Mouse (Mus musculus) myocyte (in vitro differentiated cells): ENCODE data around the gene Hus1b. TPM values are rescaled to one million over a fixed set of nuclear protein-coding genes. Genes with fewer than 3 reads are reported as not detected.

Experiments
- H3K27me3 ChIP-seq: one replicate; pipeline ENCODE4 v1.6.1; 2011; ENCODE audit not compliant: control insufficient read depth, insufficient read depth, insufficient read length
- H3K36me3 ChIP-seq: one replicate; pipeline ENCODE4 v1.6.1; 2011; ENCODE audit not compliant: control insufficient read depth, insufficient read depth
- H3K4me2 ChIP-seq: one replicate; pipeline ENCODE4 v1.6.1; 2011; ENCODE audit warnings: low read depth, control low read depth
- H3K4me3 ChIP-seq: one replicate; pipeline ENCODE4 v1.5.1; 2011; ENCODE audit warnings: mild to moderate bottlenecking, control low read depth, moderate library complexity
- H3K79me2 ChIP-seq: one replicate; pipeline ENCODE4 v1.6.1; 2011; ENCODE audit not compliant: control insufficient read depth, insufficient read depth
- H3ac ChIP-seq: one replicate; pipeline ENCODE4 v1.6.1; 2011; ENCODE audit not compliant: control insufficient read depth, insufficient read length
- CEBPB ChIP-seq: IDR thresholded peaks from 2 replicates; pipeline ENCODE4 v1.6.1; 2011; ENCODE audit warnings: mild to moderate bottlenecking, moderate library complexity; ENCODE audit not compliant: poor library complexity, insufficient read depth, severe bottlenecking
- E2F4 ChIP-seq: IDR thresholded peaks from one replicate; pipeline ENCODE4 v1.6.1; 2011; ENCODE audit warnings: mild to moderate bottlenecking, control low read depth, moderate library complexity; ENCODE audit not compliant: insufficient read depth
- MAX ChIP-seq: IDR thresholded peaks from one replicate; pipeline ENCODE4 v1.6.1; 2011; ENCODE audit warnings: low read depth, mild to moderate bottlenecking, control low read depth
- MYOD1 ChIP-seq, 3 experiments: IDR thresholded peaks; one replicate each; pipeline ENCODE4 v1.6.1; 2011; ENCODE audit warnings: control low read depth in 2 of 3, low read depth in 2 of 3, mild to moderate bottlenecking in 2 of 3, moderate library complexity in 1 of 3; ENCODE audit not compliant: insufficient read length in 2 of 3, control insufficient read depth in 1 of 3
- MYOG ChIP-seq, 3 experiments: IDR thresholded peaks; one replicate each; pipeline ENCODE4 v1.6.1; 2011; ENCODE audit warnings: control low read depth in 2 of 3, low read depth in 2 of 3, mild to moderate bottlenecking in 2 of 3; ENCODE audit not compliant: insufficient read length in 2 of 3, control insufficient read depth in 1 of 3, insufficient read depth in 1 of 3
- POLR2A ChIP-seq: IDR thresholded peaks from one replicate; pipeline ENCODE4 v1.6.1; 2011; ENCODE audit warnings: low read depth, mild to moderate bottlenecking, control low read depth, moderate library complexity; ENCODE audit not compliant: insufficient read length
- POLR2AphosphoS2 ChIP-seq: IDR thresholded peaks from one replicate; pipeline ENCODE4 v1.6.1; 2011; ENCODE audit warnings: low read depth, control low read depth; ENCODE audit not compliant: insufficient read length
- REST ChIP-seq: IDR thresholded peaks from one replicate; pipeline ENCODE4 v1.6.1; 2011; ENCODE audit warnings: mild to moderate bottlenecking, control low read depth, moderate library complexity; ENCODE audit not compliant: insufficient read depth, insufficient read length
- SRF ChIP-seq: IDR thresholded peaks from one replicate; pipeline ENCODE4 v1.6.1; 2011; ENCODE audit warnings: low read depth; ENCODE audit not compliant: control insufficient read depth, insufficient read length
- TCF12 ChIP-seq: IDR thresholded peaks from one replicate; pipeline ENCODE4 v1.6.1; 2011; ENCODE audit warnings: mild to moderate bottlenecking, control low read depth; ENCODE audit not compliant: poor library complexity, insufficient read depth, severe bottlenecking
- TCF3 ChIP-seq: IDR thresholded peaks from one replicate; pipeline ENCODE4 v1.6.1; 2011; ENCODE audit warnings: low read depth, control low read depth; ENCODE audit not compliant: insufficient read length
- USF1 ChIP-seq: IDR thresholded peaks from one replicate; pipeline ENCODE4 v1.6.1; 2011; ENCODE audit warnings: low read depth, mild to moderate bottlenecking, control low read depth, moderate library complexity
- polyA plus RNA-seq: library from polyadenylated mRNA; unstranded; fragments of >200 nt; fragmentation: generic; extraction: Trizol; gene quantifications from one replicate; pipeline ENCODE4 v1.2.1, GENCODE M21; 2012; ENCODE audit warnings: missing spikeins

Gene Hus1b
- polyA plus RNA-seq, 1 experiment = not detected

GRCm38 (mm10) chr13:30987686-30988085 lies 40.1 kb upstream of the Hus1b start:
- Histone ChIP-seq H3K4me3 (no peak overlapping the region), H3ac (no peak overlapping the region), H3K79me2 (no peaks in the 10 kb centered on the region), H3K27me3 (peaks cover 50% of the 10 kb centered on the region), H3K36me3 (no peaks in the 10 kb centered on the region), H3K4me2 (no peak overlapping the region)
- TF ChIP-seq TCF12 (no peak), MYOD1 (IDR thresholded peaks at IDR 0.05; ENCODE audit: control insufficient read depth in 1 of 3, insufficient read length in 2 of 3, low read depth in 2 of 3) (no peak), MAX (no peak)

- Histone ChIP-seq H3K36me3 (no peaks in the 10 kb centered on the region), H3K4me2 (no peak overlapping the region), H3ac (no peak overlapping the region), H3K27me3 (peaks cover 47% of the 10 kb centered on the region), H3K79me2 (no peaks in the 10 kb centered on the region), H3K4me3 (no peak overlapping the region)
- TF ChIP-seq TCF12 = no peak
These were observed 39.4 kb upstream of the Hus1b start for GRCm38 (mm10) chr13:30986934-30987455.

- Histone ChIP-seq H3K4me2 (peak overlapping the region; percentile 66), H3K4me3 (no peak overlapping the region), H3K79me2 (no peaks in the 10 kb centered on the region), H3ac (no peak overlapping the region), H3K27me3 (peaks cover 35% of the 10 kb centered on the region), H3K36me3 (no peaks in the 10 kb centered on the region)
- TF ChIP-seq TCF3 (no peak), TCF12 (no peak), E2F4 (no peak), MYOG (IDR thresholded peaks at IDR 0.05; ENCODE audit: control insufficient read depth in 1 of 3, insufficient read depth in 1 of 3, insufficient read length in 2 of 3, low read depth in 2 of 3) (peak in 1 of 3 experiments; percentile 6), REST (no peak), SRF (no peak), USF1 (no peak)
These were observed 38.3 kb upstream of the Hus1b start for GRCm38 (mm10) chr13:30985598-30986466.

- H3ac ChIP-seq = no peak overlapping the region
These were observed 37.7 kb upstream of the Hus1b start for GRCm38 (mm10) chr13:30985275-30985597.

GRCm38 (mm10) chr13:30981666-30982065 lies 34.1 kb upstream of the Hus1b start:
- Histone ChIP-seq H3K36me3 (no peaks in the 10 kb centered on the region), H3K4me2 (no peak overlapping the region), H3ac (no peak overlapping the region), H3K27me3 (peaks cover 13% of the 10 kb centered on the region), H3K79me2 (no peaks in the 10 kb centered on the region), H3K4me3 (no peak overlapping the region)
- TF ChIP-seq USF1 (no peak), MYOG (IDR thresholded peaks at IDR 0.05; ENCODE audit: control insufficient read depth in 1 of 3, insufficient read depth in 1 of 3, insufficient read length in 2 of 3, low read depth in 2 of 3) (no peak), MAX (no peak), TCF3 (no peak), TCF12 (no peak), REST (no peak), E2F4 (no peak), SRF (no peak), MYOD1 (IDR thresholded peaks at IDR 0.05; ENCODE audit: control insufficient read depth in 1 of 3, insufficient read length in 2 of 3, low read depth in 2 of 3) (no peak), POLR2AphosphoS2 (no peak), CEBPB (no peak), POLR2A (no peak)

More at GRCm38 (mm10) chr13:30985275-30985597, 37.7 kb upstream of the Hus1b start:
- H3K4me2 ChIP-seq = peak overlapping the region; percentile 66
- H3K79me2 ChIP-seq = no peaks in the 10 kb centered on the region
- no peak for TF ChIP-seq TCF12
- no peak for TF ChIP-seq REST
- no peak for TF ChIP-seq MAX
- no peak for TF ChIP-seq E2F4
- TF ChIP-seq POLR2AphosphoS2 = no peak
- TF ChIP-seq TCF3 = no peak
- no peak for TF ChIP-seq SRF
- TF ChIP-seq MYOG (IDR thresholded peaks at IDR 0.05; ENCODE audit: control insufficient read depth in 1 of 3, insufficient read depth in 1 of 3, insufficient read length in 2 of 3, low read depth in 2 of 3) = no peak
- no peak for TF ChIP-seq POLR2A
- TF ChIP-seq MYOD1 (IDR thresholded peaks at IDR 0.05; ENCODE audit: control insufficient read depth in 1 of 3, insufficient read length in 2 of 3, low read depth in 2 of 3) = no peak
- no peak for TF ChIP-seq USF1
- TF ChIP-seq CEBPB = no peak
- no peak overlapping the region for H3K4me3 ChIP-seq
- H3K27me3 ChIP-seq = peaks cover 33% of the 10 kb centered on the region
- H3K36me3 ChIP-seq = no peaks in the 10 kb centered on the region
